Mouse (Mus musculus): Measurements from ENCODE around the gene Kif11. TPM values are rescaled to one million over a fixed set of nuclear protein-coding genes. Genes with fewer than 3 reads are reported as not detected.

The Kif11 gene
- polyA plus RNA-seq, 1 experiment, result 1.1 TPM

DNA sequence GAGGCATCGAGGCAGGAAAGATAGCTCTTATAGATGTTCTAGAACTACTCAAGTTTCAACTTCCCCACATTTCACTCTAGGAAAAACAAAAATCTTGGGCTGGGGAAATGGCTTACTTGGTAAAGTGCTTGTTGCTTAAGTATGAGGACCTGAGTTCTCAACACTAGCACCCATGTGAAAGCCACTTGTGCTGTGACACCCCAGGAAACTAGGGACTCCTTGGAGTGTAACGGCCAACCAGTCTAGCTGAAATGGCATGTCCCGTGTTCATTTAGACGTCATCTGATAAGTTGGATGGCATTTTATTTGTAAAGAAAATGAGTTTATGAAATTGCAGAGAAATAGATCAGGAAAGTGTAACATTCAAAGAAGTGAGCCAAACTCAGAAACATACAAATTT lies 6.3 kb upstream of the Kif11 start:
- H3K9me3 ChIP-seq (ENCODE audit: control insufficient read depth, low read length), result no peaks in the 10 kb centered on the region
- H3K36me3 ChIP-seq (ENCODE audit: control insufficient read depth), result no peaks in the 10 kb centered on the region
- TF ChIP-seq GATA1 (IDR thresholded peaks at IDR 0.05; ENCODE audit: low read length) (no peak), TAL1 (IDR thresholded peaks at IDR 0.05; ENCODE audit: low read length) (no peak)
- peaks cover 12% of the 10 kb centered on the region for H3K4me1 ChIP-seq (ENCODE audit: control insufficient read depth)
- H3K4me3 ChIP-seq (replicated peaks), result no peak overlapping the region
- no peaks in the 10 kb centered on the region for H3K27me3 ChIP-seq (ENCODE audit: control insufficient read depth)

DNA sequence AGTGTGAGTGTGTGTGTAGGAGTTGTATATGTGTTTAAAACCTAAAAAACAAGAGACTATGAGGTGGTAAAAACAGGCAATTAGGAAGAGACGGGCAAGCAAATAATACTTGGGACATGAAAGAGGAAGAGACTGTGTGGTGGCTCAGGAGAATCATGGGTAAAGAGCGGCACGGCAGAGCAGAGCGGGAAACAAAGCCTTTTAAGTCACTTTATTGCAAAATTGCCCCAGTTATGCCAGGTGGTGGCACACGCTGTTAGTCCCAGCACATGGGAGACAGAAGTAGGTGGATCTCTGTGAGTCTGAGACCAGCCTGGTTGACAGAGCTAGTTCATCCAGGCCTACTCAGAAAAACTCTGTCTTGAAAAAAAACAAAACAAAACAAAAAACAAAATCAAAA lies 5.8 kb upstream of the Kif11 start:
- no peak for TF ChIP-seq TAL1 (IDR thresholded peaks at IDR 0.05; ENCODE audit: low read length)
- no peak for TF ChIP-seq GATA1 (IDR thresholded peaks at IDR 0.05; ENCODE audit: low read length)
- Histone ChIP-seq H3K4me1 (ENCODE audit: control insufficient read depth) (peaks cover 16% of the 10 kb centered on the region), H3K4me3 (replicated peaks) (no peak overlapping the region), H3K36me3 (ENCODE audit: control insufficient read depth) (no peaks in the 10 kb centered on the region), H3K27me3 (ENCODE audit: control insufficient read depth) (no peaks in the 10 kb centered on the region), H3K9me3 (ENCODE audit: control insufficient read depth, low read length) (no peaks in the 10 kb centered on the region)

DNA sequence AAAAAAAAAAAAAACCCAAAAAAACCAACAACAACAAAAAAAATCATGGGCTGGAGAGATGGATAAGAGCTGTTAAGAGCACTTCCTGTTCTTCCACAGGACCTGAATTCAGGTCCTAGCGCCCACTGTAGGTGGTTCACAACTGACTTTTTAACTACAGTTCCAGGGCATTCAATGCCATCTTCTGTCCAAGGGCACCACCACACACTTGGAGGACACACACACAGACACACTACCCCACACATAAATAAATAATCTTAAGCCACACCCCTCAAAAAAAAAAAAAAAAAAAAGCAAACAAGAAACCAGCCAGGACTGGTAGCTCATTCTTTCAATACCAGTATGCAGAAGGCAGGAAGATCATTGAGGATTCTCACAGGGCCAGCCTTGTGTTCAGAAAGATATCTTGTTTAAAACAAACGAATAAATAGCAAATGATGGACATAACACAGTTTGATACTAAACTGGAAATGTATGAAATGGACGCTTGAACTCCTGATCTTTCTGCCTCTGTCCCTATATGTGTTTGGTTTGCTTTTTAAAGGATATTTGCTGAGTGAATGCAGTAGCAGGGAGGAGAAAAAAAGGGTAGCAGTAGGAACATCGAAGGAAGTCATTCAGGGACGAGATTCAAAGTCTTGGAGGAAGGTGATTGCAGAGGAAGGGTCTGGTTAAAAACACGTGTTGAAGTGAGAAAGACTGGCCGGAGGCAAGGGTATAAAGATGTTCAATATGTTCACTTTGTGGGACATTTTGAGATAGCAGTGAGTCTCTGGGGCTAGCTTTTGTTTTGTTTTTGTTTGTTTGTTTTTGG lies 1.1 kb upstream of the Kif11 start:
- no peaks in the 10 kb centered on the region for H3K27me3 ChIP-seq (ENCODE audit: control insufficient read depth)
- peak overlapping the region; percentile 100 for H3K4me3 ChIP-seq (replicated peaks)
- H3K9me3 ChIP-seq (ENCODE audit: control insufficient read depth, low read length), result no peaks in the 10 kb centered on the region
- H3K4me1 ChIP-seq (ENCODE audit: control insufficient read depth), result peaks cover 38% of the 10 kb centered on the region
- H3K36me3 ChIP-seq (ENCODE audit: control insufficient read depth), result peaks cover 25% of the 10 kb centered on the region
- TF ChIP-seq TAL1 (IDR thresholded peaks at IDR 0.05; ENCODE audit: low read length) (no peak), GATA1 (IDR thresholded peaks at IDR 0.05; ENCODE audit: low read length) (no peak)

DNA sequence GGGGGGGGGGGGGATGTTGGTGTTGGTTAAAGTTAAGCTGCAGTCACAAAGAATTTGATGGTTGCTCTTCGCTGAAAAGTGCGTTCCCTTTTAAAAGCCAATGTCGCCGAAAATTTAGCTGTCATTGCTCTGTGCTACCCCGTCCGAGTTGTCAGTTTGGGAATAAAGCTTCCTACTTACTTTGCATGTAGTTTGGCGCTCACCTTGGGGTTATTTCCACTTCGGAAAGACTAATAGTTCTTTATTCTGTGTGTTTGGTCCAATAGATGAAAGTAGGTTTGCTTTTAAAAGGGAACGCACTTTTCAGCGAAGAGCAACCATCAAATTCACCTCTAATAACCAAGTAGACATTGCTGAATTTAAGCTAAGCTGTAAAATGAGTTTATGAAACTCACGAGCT lies 638 bp downstream of the Kif11 start:
- Histone ChIP-seq H3K9me3 (ENCODE audit: control insufficient read depth, low read length) (no peaks in the 10 kb centered on the region), H3K4me1 (ENCODE audit: control insufficient read depth) (peaks cover 51% of the 10 kb centered on the region), H3K27me3 (ENCODE audit: control insufficient read depth) (no peaks in the 10 kb centered on the region), H3K36me3 (ENCODE audit: control insufficient read depth) (peaks cover 42% of the 10 kb centered on the region), H3K4me3 (replicated peaks) (peak overlapping the region; percentile 100)
- no peak for TF ChIP-seq GATA1 (IDR thresholded peaks at IDR 0.05; ENCODE audit: low read length)
- no peak for TF ChIP-seq TAL1 (IDR thresholded peaks at IDR 0.05; ENCODE audit: low read length)

DNA sequence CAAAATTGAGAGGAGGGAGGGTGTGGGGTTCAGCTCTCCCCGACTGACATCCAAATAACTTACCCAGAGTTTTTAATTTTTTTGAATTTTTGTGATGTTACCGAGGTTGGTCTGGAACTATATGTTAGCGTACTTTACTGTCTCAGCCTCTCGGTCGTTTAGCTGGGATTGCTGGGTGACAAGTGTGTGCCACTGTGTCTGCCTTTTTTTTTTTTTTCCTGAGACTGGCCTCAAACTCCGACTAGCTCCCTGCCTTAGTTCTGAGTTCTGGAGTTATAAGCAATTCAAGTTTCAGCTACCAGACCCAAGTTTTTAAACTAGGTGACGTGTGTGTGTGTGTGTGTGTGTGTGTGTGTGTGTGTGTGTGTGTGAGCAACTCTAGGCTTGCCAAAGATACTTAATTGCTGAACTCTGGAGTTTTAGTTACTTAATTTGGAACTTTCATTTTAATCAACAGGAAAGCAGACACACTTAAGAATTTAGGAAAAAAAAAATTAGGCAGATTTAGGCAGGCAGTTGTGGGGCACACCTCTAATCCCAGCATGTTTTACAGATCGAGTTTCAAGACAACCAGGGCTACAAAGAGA lies 1.3 kb downstream of the Kif11 start:
- TF ChIP-seq TAL1 (IDR thresholded peaks at IDR 0.05; ENCODE audit: low read length) (no peak), GATA1 (IDR thresholded peaks at IDR 0.05; ENCODE audit: low read length) (no peak)
- Histone ChIP-seq H3K4me1 (ENCODE audit: control insufficient read depth) (peaks cover 52% of the 10 kb centered on the region), H3K27me3 (ENCODE audit: control insufficient read depth) (no peaks in the 10 kb centered on the region)

DNA sequence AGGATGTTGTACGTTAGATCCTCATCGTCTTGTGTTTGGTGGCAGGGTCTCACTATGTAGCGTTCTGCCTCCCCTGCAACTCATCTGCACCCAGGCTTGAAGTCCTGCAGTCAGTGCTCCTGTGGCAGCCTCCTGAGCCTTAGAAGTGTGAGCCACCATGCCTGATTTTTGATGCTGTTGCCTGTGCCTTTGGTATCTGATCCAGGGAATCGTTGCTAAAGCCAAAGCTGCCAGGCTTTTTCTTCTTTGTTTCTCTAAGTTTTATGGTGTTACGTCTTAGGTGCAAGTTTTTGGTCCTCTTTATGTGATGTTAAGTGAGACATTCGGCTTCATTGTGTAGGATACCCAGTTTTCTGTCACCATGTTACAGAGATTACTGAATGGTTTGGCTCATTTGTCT lies 2.6 kb downstream of the Kif11 start:
- H3K4me3 ChIP-seq (replicated peaks), result peak overlapping the region; percentile 100
- H3K27me3 ChIP-seq (ENCODE audit: control insufficient read depth), result no peaks in the 10 kb centered on the region
- H3K4me1 ChIP-seq (ENCODE audit: control insufficient read depth), result peaks cover 52% of the 10 kb centered on the region
- no peak for TF ChIP-seq TAL1 (IDR thresholded peaks at IDR 0.05; ENCODE audit: low read length)
- no peaks in the 10 kb centered on the region for H3K9me3 ChIP-seq (ENCODE audit: control insufficient read depth, low read length)
- H3K36me3 ChIP-seq (ENCODE audit: control insufficient read depth), result peaks cover 61% of the 10 kb centered on the region

More for the DNA sequence above, 1.3 kb downstream of the Kif11 start:
- peak overlapping the region; percentile 100 for H3K4me3 ChIP-seq (replicated peaks)
- H3K9me3 ChIP-seq (ENCODE audit: control insufficient read depth, low read length), result no peaks in the 10 kb centered on the region
- peaks cover 48% of the 10 kb centered on the region for H3K36me3 ChIP-seq (ENCODE audit: control insufficient read depth)

DNA sequence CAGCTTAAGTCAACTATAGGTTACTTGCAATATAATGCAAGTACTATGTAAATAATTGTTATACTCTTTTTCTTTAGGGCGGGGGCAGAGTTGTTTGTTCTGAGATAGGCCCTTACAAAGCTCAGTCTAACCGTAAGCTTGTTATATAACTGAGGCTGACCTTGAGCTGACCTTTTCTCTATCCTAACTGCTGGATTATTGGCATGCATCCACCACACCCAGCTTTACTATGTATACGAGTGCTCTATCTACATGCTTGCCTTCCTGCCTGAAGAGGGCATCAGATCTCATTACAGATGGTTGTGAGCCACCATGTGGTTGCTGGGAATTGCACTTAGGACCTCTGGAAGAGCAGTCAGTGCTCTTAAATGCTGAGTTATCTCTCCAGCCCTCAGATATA lies 9.9 kb downstream of the Kif11 start:
- H3K4me3 ChIP-seq (replicated peaks), result no peak overlapping the region
- H3K36me3 ChIP-seq (ENCODE audit: control insufficient read depth), result peaks cover 98% of the 10 kb centered on the region
- TF ChIP-seq GATA1 (IDR thresholded peaks at IDR 0.05; ENCODE audit: low read length), result no peak
- TF ChIP-seq TAL1 (IDR thresholded peaks at IDR 0.05; ENCODE audit: low read length), result no peak
- H3K4me1 ChIP-seq (ENCODE audit: control insufficient read depth), result peaks cover 11% of the 10 kb centered on the region
- H3K9me3 ChIP-seq (ENCODE audit: control insufficient read depth, low read length), result no peaks in the 10 kb centered on the region
- H3K27me3 ChIP-seq (ENCODE audit: control insufficient read depth), result no peaks in the 10 kb centered on the region

DNA sequence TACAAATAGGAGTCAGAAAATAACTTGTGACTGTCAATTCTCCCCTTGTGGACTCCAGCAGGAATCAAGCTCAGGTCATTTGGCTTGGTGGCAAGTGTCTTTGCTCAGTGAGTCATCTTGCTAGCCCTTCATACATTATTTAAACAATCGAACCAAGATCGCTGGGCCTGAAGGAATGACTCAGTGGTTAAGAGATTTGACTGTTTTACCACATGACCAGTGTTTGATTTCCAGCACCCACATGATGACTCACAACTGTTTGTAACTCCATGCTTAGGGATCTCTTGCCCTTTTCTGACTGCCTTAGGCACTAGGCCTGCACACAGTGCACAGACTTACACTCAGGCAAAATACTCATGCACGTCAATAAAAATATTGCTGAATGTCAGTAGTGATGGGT lies 15.7 kb downstream of the Kif11 start:
- TF ChIP-seq TAL1 (IDR thresholded peaks at IDR 0.05; ENCODE audit: low read length) (no peak), GATA1 (IDR thresholded peaks at IDR 0.05; ENCODE audit: low read length) (no peak)
- no peaks in the 10 kb centered on the region for H3K9me3 ChIP-seq (ENCODE audit: control insufficient read depth, low read length)
- peaks cover 3% of the 10 kb centered on the region for H3K4me1 ChIP-seq (ENCODE audit: control insufficient read depth)
- peaks cover 99% of the 10 kb centered on the region for H3K36me3 ChIP-seq (ENCODE audit: control insufficient read depth)
- H3K4me3 ChIP-seq (replicated peaks), result no peak overlapping the region
- H3K27me3 ChIP-seq (ENCODE audit: control insufficient read depth), result no peaks in the 10 kb centered on the region

DNA sequence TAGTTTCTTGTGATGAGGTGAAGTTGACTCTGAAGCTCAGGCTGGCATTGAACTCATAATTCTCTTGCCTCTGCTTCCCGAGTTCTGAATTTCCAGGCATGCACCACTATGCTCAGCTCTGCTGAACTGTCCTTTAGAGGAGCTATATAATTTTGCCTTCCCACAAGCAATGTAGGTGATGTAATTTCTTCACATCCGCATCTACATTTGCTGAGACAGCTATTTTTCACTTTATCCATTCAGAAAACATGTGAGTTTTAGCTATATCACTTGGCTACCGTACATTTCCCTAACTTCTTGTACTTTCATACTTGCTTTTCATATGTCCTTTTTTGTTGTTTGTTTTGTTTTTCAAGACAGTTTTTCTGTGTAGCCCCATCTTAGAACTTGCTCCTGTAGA lies 20.1 kb downstream of the Kif11 start:
- peaks cover 100% of the 10 kb centered on the region for H3K36me3 ChIP-seq (ENCODE audit: control insufficient read depth)

More for the DNA sequence above, 20.1 kb downstream of the Kif11 start:
- Histone ChIP-seq H3K9me3 (ENCODE audit: control insufficient read depth, low read length) (no peaks in the 10 kb centered on the region), H3K4me1 (ENCODE audit: control insufficient read depth) (peaks cover 3% of the 10 kb centered on the region), H3K4me3 (replicated peaks) (no peak overlapping the region), H3K27me3 (ENCODE audit: control insufficient read depth) (no peaks in the 10 kb centered on the region)
- no peak for TF ChIP-seq GATA1 (IDR thresholded peaks at IDR 0.05; ENCODE audit: low read length)
- TF ChIP-seq TAL1 (IDR thresholded peaks at IDR 0.05; ENCODE audit: low read length), result no peak

Data from erythroblast, embryonic 14.5 days (primary cell).